Mouse (Mus musculus) lung, adult 2 months (tissue): ENCODE data around the gene Smcr8. TPM values are rescaled to one million over a fixed set of nuclear protein-coding genes. Genes with fewer than 3 reads are reported as not detected.

Experiments
- DNase-seq: peaks from one replicate; pipeline ENCODE4 v3.0.0; 2022
- H3K4me1 ChIP-seq: fragments of 200-500 bp; 2 replicates; pipeline ENCODE4 v1.6.1; 2011; ENCODE audit warnings: low read length; ENCODE audit not compliant: control insufficient read depth, insufficient read depth
- H3K4me3 ChIP-seq: fragments of 200-500 bp; replicated peaks from 2 replicates; pipeline ENCODE3; 2011; ENCODE audit warnings: low read depth, mild to moderate bottlenecking, control low read depth, low read length; ENCODE audit errors: extremely low read depth
- CTCF ChIP-seq: fragments of 200-500 bp; IDR thresholded peaks from 2 replicates; pipeline ENCODE4 v1.5.1; 2011; ENCODE audit warnings: mild to moderate bottlenecking, low read length, control low read depth; ENCODE audit not compliant: insufficient read depth
- POLR2A ChIP-seq: fragments of 200-500 bp; IDR thresholded peaks from 2 replicates; pipeline ENCODE4 v1.6.1; 2011; ENCODE audit warnings: low read depth, mild to moderate bottlenecking, control low read depth, low read length, borderline replicate concordance; ENCODE audit errors: extremely low read depth
- WGBS: fragments of 180-500 bp; shearing (Covaris S2); methylation state at CpG from one replicate; pipeline ENCODE4 v1.1.7; 2018; 5-methylcytosine and 5-hydroxymethylcytosine counted together
- polyA plus RNA-seq: library from polyadenylated mRNA; depleted of rRNA; stranded (reverse); fragments of >200 nt; gene quantifications from 2 replicates; pipeline ENCODE4 v1.2.3, GENCODE M21; 2012

Gene Smcr8
- polyA plus RNA-seq, 1 experiment: 11.5 TPM

- H3K4me3 ChIP-seq: peak overlapping the region; percentile 90
- WGBS: 22% methylated on average over 16 of the region's 16 CpGs
Measured at GRCm38 (mm10) chr11:60777801-60778370, 562 bp downstream of the Smcr8 start.

GRCm38 (mm10) chr11:60779673-60780189 lies 2.4 kb downstream of the Smcr8 start:
- Histone ChIP-seq H3K4me3 (no peak overlapping the region), H3K4me1 (peaks cover 40% of the 10 kb centered on the region)
- DNase-seq: no peak
- TF ChIP-seq POLR2A: no peak
- no peak for TF ChIP-seq CTCF
- 72% methylated on average over 10 of the region's 10 CpGs for WGBS

More at GRCm38 (mm10) chr11:60777801-60778370, 562 bp downstream of the Smcr8 start:
- peaks cover 40% of the 10 kb centered on the region for H3K4me1 ChIP-seq
- no peak for DNase-seq
- no peak for TF ChIP-seq POLR2A
- no peak for TF ChIP-seq CTCF

- DNase-seq: no peak
- Histone ChIP-seq H3K4me3 (no peak overlapping the region), H3K4me1 (peaks cover 23% of the 10 kb centered on the region)
- 87% methylated on average over 8 of the region's 8 CpGs for WGBS
- no peak for TF ChIP-seq POLR2A
- no peak for TF ChIP-seq CTCF
Measured at GRCm38 (mm10) chr11:60784179-60784922, 7.0 kb downstream of the Smcr8 start.

- Histone ChIP-seq H3K4me1 (no peaks in the 10 kb centered on the region), H3K4me3 (no peak overlapping the region)
- WGBS: 61% methylated on average over 1 of the region's 1 CpGs
- TF ChIP-seq POLR2A: no peak
- TF ChIP-seq CTCF: no peak
- no peak for DNase-seq
Measured at GRCm38 (mm10) chr11:60787595-60787994, 10.3 kb downstream of the Smcr8 start.

GRCm38 (mm10) chr11:60790472-60790871 lies 13.1 kb downstream of the Smcr8 start:
- Histone ChIP-seq H3K4me3 (no peak overlapping the region), H3K4me1 (no peaks in the 10 kb centered on the region)
- 79% methylated on average over 2 of the region's 2 CpGs for WGBS
- no peak for DNase-seq
- TF ChIP-seq CTCF (no peak), POLR2A (no peak)

- WGBS: 88% methylated on average over 11 of the region's 11 CpGs
- TF ChIP-seq CTCF (no peak), POLR2A (no peak)
Measured at GRCm38 (mm10) chr11:60796342-60796741, 19.0 kb downstream of the Smcr8 start.

GRCm38 (mm10) chr11:60799977-60800376 lies 22.7 kb downstream of the Smcr8 start:
- no peak for TF ChIP-seq CTCF
- no peak for TF ChIP-seq POLR2A
- Histone ChIP-seq H3K4me1 (no peaks in the 10 kb centered on the region), H3K4me3 (no peak overlapping the region)
- WGBS: 81% methylated on average over 4 of the region's 4 CpGs
- no peak for DNase-seq

More at GRCm38 (mm10) chr11:60796342-60796741, 19.0 kb downstream of the Smcr8 start:
- no peak for DNase-seq
- no peak overlapping the region for H3K4me3 ChIP-seq
- no peaks in the 10 kb centered on the region for H3K4me1 ChIP-seq

GRCm38 (mm10) chr11:60800892-60801291 lies 23.6 kb downstream of the Smcr8 start:
- TF ChIP-seq CTCF (no peak), POLR2A (no peak)
- no peak for DNase-seq
- 82% methylated on average over 1 of the region's 1 CpGs for WGBS
- Histone ChIP-seq H3K4me3 (no peak overlapping the region), H3K4me1 (no peaks in the 10 kb centered on the region)

- WGBS: 41% methylated on average over 4 of the region's 4 CpGs
- H3K4me3 ChIP-seq: no peak overlapping the region
- DNase-seq: no peak
- peaks cover 11% of the 10 kb centered on the region for H3K4me1 ChIP-seq
- TF ChIP-seq POLR2A (no peak), CTCF (no peak)
Measured at GRCm38 (mm10) chr11:60808286-60809070, 31.2 kb downstream of the Smcr8 start.

- peaks cover 11% of the 10 kb centered on the region for H3K4me1 ChIP-seq
- H3K4me3 ChIP-seq: no peak overlapping the region
- no peak for TF ChIP-seq POLR2A
- TF ChIP-seq CTCF: no peak
- DNase-seq: no peak
- 65% methylated on average over 1 of the region's 1 CpGs for WGBS
Measured at GRCm38 (mm10) chr11:60809546-60809945, 32.2 kb downstream of the Smcr8 start.
